Mouse (Mus musculus): Measurements from ENCODE around the gene Zfr. TPM values are rescaled to one million over a fixed set of nuclear protein-coding genes. Genes with fewer than 3 reads are reported as not detected.
A peak's percentile ranks its signal among the peaks of the same experiment; 100 is the strongest.
"Not testable (repeated sequence)": the region's sequence is repeated elsewhere in the genome, so short reads cannot be mapped to it uniquely, and the experiment has no call there.

Zfr gene
- polyA plus RNA-seq, 1 experiment from 2014 or later: 135 TPM

GRCm38 (mm10) chr15:12113411-12113810 is 4.2 kb upstream of the Zfr start:
- H3K27me3 ChIP-seq (ENCODE audit: low read depth, poor library complexity, severe bottlenecking): peaks cover 9% of the 10 kb centered on the region; the same call in 1 of the 2 replicates
- no peaks in the 10 kb centered on the region for H3K36me3 ChIP-seq
- no peak for DNase-seq (ENCODE audit: low spot score)
- no peak overlapping the region for H3K4me3 ChIP-seq
- H3K9me3 ChIP-seq (replicated peaks): no peaks in the 10 kb centered on the region; the same call in 1 of the 2 replicates
- 83% methylated on average over 2 of the region's 2 CpGs for WGBS
- H3K4me1 ChIP-seq: peaks cover 16% of the 10 kb centered on the region
- no peak overlapping the region for H3K27ac ChIP-seq (replicated peaks)

GRCm38 (mm10) chr15:12114546-12114945 is 3.1 kb upstream of the Zfr start:
- H3K27me3 ChIP-seq (ENCODE audit: low read depth, poor library complexity, severe bottlenecking): peaks cover 9% of the 10 kb centered on the region; the same call in 1 of the 2 replicates
- no peaks in the 10 kb centered on the region for H3K9me3 ChIP-seq (replicated peaks)
- WGBS: 67% methylated on average over 6 of the region's 6 CpGs
- H3K4me3 ChIP-seq: no peak overlapping the region
- no peak overlapping the region for H3K27ac ChIP-seq (replicated peaks)
- no peak for DNase-seq (ENCODE audit: low spot score)
- H3K36me3 ChIP-seq: no peaks in the 10 kb centered on the region
- peaks cover 26% of the 10 kb centered on the region for H3K4me1 ChIP-seq

GRCm38 (mm10) chr15:12115722-12116230 is 1.9 kb upstream of the Zfr start:
- H3K4me1 ChIP-seq: peaks cover 34% of the 10 kb centered on the region
- no peak overlapping the region for H3K4me3 ChIP-seq
- whole genome bisulfite sequencing: 26% methylated on average over 6 of the region's 6 CpGs
- no peak overlapping the region for H3K27ac ChIP-seq (replicated peaks)
- no peaks in the 10 kb centered on the region for H3K9me3 ChIP-seq (replicated peaks)
- no peak for DNase-seq (ENCODE audit: low spot score)
- H3K36me3 ChIP-seq: no peaks in the 10 kb centered on the region
- peaks cover 9% of the 10 kb centered on the region; the same call in 1 of the 2 replicates for H3K27me3 ChIP-seq (ENCODE audit: low read depth, poor library complexity, severe bottlenecking)

- Histone ChIP-seq H3K27me3 (ENCODE audit: low read depth, poor library complexity, severe bottlenecking) (peaks cover 9% of the 10 kb centered on the region; the same call in 1 of the 2 replicates), H3K4me1 (peaks cover 38% of the 10 kb centered on the region), H3K9me3 (replicated peaks) (no peaks in the 10 kb centered on the region), H3K4me3 (peak overlapping the region; percentile 99), H3K27ac (replicated peaks) (peak overlapping the region; percentile 99), H3K36me3 (peaks cover 17% of the 10 kb centered on the region)
- no peak for DNase-seq (ENCODE audit: low spot score)
- WGBS: 0% methylated on average over 15 of the region's 43 CpGs
These were observed 431 bp downstream of the Zfr start for GRCm38 (mm10) chr15:12118093-12118431.

- H3K4me1 ChIP-seq: peaks cover 38% of the 10 kb centered on the region
- peak; percentile 61 for DNase-seq (ENCODE audit: low spot score)
- peaks cover 17% of the 10 kb centered on the region for H3K36me3 ChIP-seq
- peaks cover 9% of the 10 kb centered on the region; the same call in 1 of the 2 replicates for H3K27me3 ChIP-seq (ENCODE audit: low read depth, poor library complexity, severe bottlenecking)
- H3K4me3 ChIP-seq: peak overlapping the region; percentile 99
- H3K9me3 ChIP-seq (replicated peaks): no peaks in the 10 kb centered on the region
- under 1% methylated on average over 55 of the region's 61 CpGs for WGBS
- peak overlapping the region; percentile 99 for H3K27ac ChIP-seq (replicated peaks)
These were observed 949 bp downstream of the Zfr start for GRCm38 (mm10) chr15:12118432-12119128.

- H3K27ac ChIP-seq (replicated peaks): peak overlapping the region; percentile 99
These were observed 1.5 kb downstream of the Zfr start for GRCm38 (mm10) chr15:12119129-12119466.

GRCm38 (mm10) chr15:12124913-12125312 is 7.3 kb downstream of the Zfr start:
- Histone ChIP-seq H3K4me3 (no peak overlapping the region), H3K9me3 (replicated peaks) (no peaks in the 10 kb centered on the region), H3K27me3 (ENCODE audit: low read depth, poor library complexity, severe bottlenecking) (no peaks in the 10 kb centered on the region), H3K36me3 (peaks cover 61% of the 10 kb centered on the region), H3K4me1 (peaks cover 8% of the 10 kb centered on the region), H3K27ac (replicated peaks) (no peak overlapping the region)
- WGBS: 100% methylated on average over 1 of the region's 1 CpGs
- no peak for DNase-seq (ENCODE audit: low spot score)

More at GRCm38 (mm10) chr15:12119129-12119466, 1.5 kb downstream of the Zfr start:
- Histone ChIP-seq H3K36me3 (peaks cover 17% of the 10 kb centered on the region), H3K4me1 (peaks cover 38% of the 10 kb centered on the region), H3K4me3 (peak overlapping the region; percentile 99), H3K27me3 (ENCODE audit: low read depth, poor library complexity, severe bottlenecking) (peaks cover 9% of the 10 kb centered on the region; the same call in 1 of the 2 replicates), H3K9me3 (replicated peaks) (no peaks in the 10 kb centered on the region)
- no peak for DNase-seq (ENCODE audit: low spot score)
- 17% methylated on average over 7 of the region's 7 CpGs for WGBS

GRCm38 (mm10) chr15:12130871-12131270 is 13.2 kb downstream of the Zfr start:
- DNase-seq (ENCODE audit: low spot score); H3K27me3 ChIP-seq (ENCODE audit: low read depth, poor library complexity, severe bottlenecking); H3K4me3 ChIP-seq; H3K4me1 ChIP-seq; H3K9me3 ChIP-seq (replicated peaks); H3K27ac ChIP-seq (replicated peaks): not testable (repeated sequence)
- H3K36me3 ChIP-seq: peaks cover 34% of the 10 kb centered on the region
- WGBS: 90% methylated on average over 3 of the region's 3 CpGs

GRCm38 (mm10) chr15:12134546-12134945 is 16.9 kb downstream of the Zfr start:
- H3K27ac ChIP-seq (replicated peaks): no peak overlapping the region
- 81% methylated on average over 1 of the region's 1 CpGs for WGBS
- H3K4me3 ChIP-seq: no peak overlapping the region
- H3K27me3 ChIP-seq (ENCODE audit: low read depth, poor library complexity, severe bottlenecking): no peaks in the 10 kb centered on the region
- no peaks in the 10 kb centered on the region for H3K4me1 ChIP-seq
- no peaks in the 10 kb centered on the region for H3K9me3 ChIP-seq (replicated peaks)
- H3K36me3 ChIP-seq: peaks cover 34% of the 10 kb centered on the region
- no peak for DNase-seq (ENCODE audit: low spot score)

- no peak overlapping the region for H3K4me3 ChIP-seq
- H3K9me3 ChIP-seq (replicated peaks): no peaks in the 10 kb centered on the region
- H3K36me3 ChIP-seq: peaks cover 42% of the 10 kb centered on the region
- H3K4me1 ChIP-seq: no peaks in the 10 kb centered on the region
- no peak for DNase-seq (ENCODE audit: low spot score)
- H3K27ac ChIP-seq (replicated peaks): no peak overlapping the region
- 82% methylated on average over 3 of the region's 3 CpGs for WGBS
- H3K27me3 ChIP-seq (ENCODE audit: low read depth, poor library complexity, severe bottlenecking): no peaks in the 10 kb centered on the region
These were observed 17.7 kb downstream of the Zfr start for GRCm38 (mm10) chr15:12135368-12135767.

GRCm38 (mm10) chr15:12136371-12136770 is 18.7 kb downstream of the Zfr start:
- H3K9me3 ChIP-seq (replicated peaks): no peaks in the 10 kb centered on the region
- H3K36me3 ChIP-seq: peaks cover 53% of the 10 kb centered on the region
- no peaks in the 10 kb centered on the region for H3K4me1 ChIP-seq
- no peaks in the 10 kb centered on the region for H3K27me3 ChIP-seq (ENCODE audit: low read depth, poor library complexity, severe bottlenecking)
- 92% methylated on average over 6 of the region's 6 CpGs for WGBS
- H3K27ac ChIP-seq (replicated peaks): no peak overlapping the region
- no peak overlapping the region for H3K4me3 ChIP-seq
- no peak for DNase-seq (ENCODE audit: low spot score)

- no peaks in the 10 kb centered on the region for H3K27me3 ChIP-seq (ENCODE audit: low read depth, poor library complexity, severe bottlenecking)
- H3K27ac ChIP-seq (replicated peaks): no peak overlapping the region
- H3K4me1 ChIP-seq: no peaks in the 10 kb centered on the region
- peaks cover 83% of the 10 kb centered on the region for H3K36me3 ChIP-seq
- no peaks in the 10 kb centered on the region for H3K9me3 ChIP-seq (replicated peaks)
- H3K4me3 ChIP-seq: no peak overlapping the region
- no peak for DNase-seq (ENCODE audit: low spot score)
- WGBS: 92% methylated on average over 8 of the region's 8 CpGs
These were observed 23.5 kb downstream of the Zfr start for GRCm38 (mm10) chr15:12140985-12141729.

- no peak for DNase-seq (ENCODE audit: low spot score)
- no peaks in the 10 kb centered on the region for H3K4me1 ChIP-seq
- WGBS: 87% methylated on average over 2 of the region's 2 CpGs
- no peaks in the 10 kb centered on the region for H3K27me3 ChIP-seq (ENCODE audit: low read depth, poor library complexity, severe bottlenecking)
- no peak overlapping the region for H3K27ac ChIP-seq (replicated peaks)
- peaks cover 85% of the 10 kb centered on the region for H3K36me3 ChIP-seq
- H3K4me3 ChIP-seq: no peak overlapping the region
- no peaks in the 10 kb centered on the region for H3K9me3 ChIP-seq (replicated peaks)
These were observed 29.8 kb downstream of the Zfr start for GRCm38 (mm10) chr15:12147423-12147822.
